Mouse (Mus musculus): ENCODE results near the gene Whrn.
A peak's percentile ranks its signal among the peaks of the same experiment; 100 is the strongest.

Whrn gene

DNA sequence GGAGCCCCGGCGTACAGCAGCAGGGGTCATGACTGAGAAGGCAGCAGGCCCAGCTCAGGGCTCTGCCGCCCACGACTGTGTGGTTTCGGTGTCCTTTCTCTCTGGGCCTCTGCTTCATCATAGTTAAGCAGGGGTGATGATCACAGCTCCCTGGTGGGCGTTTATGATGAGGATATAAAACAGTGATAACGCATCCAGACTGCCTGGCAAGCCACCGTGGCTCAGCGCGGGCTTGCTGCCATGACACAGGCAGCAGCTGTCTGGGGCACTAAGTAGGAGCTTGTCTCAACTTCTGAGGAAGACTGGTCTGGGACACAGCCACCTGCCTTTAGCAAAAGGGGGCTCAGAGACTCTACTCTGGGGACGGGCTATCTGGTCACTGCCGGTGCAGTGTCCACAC, 112.3 kb downstream of the Whrn start:
- DNase-seq (ENCODE audit: extremely low read depth, low read depth): no peak

DNA sequence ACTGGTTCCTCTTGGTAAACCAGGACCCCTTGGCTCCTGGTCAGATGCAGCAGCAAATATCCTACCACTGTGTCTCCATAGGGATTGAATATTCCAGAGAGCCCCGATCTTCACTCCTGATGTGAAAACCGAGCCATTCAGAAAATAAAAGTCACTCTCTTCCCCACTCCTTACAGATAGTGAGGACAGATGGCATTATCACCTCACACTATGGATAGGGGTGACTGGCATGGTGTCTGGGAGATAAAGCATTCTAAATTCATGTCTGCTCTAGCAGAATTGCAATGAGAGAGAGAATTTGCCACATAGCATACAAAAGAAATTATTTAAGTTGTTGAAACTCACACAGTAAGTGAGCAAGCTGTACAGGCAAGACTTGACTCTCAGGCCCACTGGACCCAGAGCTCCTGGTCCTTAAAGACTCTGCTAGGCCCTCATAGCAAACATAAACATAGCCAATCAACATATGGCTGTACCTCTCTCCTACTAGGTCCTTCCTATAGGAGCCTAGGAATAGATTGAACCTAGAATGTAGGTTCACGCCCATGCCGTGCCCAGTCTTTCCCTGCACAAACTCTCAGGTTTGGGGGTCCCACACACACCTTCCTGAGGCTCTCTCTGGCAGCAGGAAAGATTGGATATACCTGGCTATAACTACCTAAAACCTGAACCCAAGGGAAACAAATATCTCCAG, 113.0 kb downstream of the Whrn start:
- no peak for DNase-seq (ENCODE audit: extremely low read depth, low read depth)

DNA sequence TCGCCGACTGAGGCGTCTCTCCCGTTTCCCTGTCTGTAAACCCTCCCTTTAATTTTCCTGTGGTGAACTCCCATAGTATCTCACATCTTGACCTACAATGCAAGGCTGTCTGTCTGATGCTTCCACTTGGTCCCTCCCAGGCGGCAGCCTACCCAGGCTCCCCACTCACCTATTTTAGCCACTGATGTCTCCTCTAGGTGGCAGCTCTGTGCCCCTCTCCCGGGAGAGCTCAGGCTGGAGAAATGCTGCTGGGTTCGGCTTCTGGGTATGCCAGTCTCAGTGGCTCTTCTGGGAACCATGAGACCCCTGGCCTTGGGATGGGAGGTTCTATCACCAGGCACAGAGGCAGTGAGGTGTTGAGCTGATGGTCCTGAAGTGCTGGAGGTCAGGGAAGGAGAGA, 118.3 kb downstream of the Whrn start:
- no peak for DNase-seq (ENCODE audit: extremely low read depth, low read depth)

DNA sequence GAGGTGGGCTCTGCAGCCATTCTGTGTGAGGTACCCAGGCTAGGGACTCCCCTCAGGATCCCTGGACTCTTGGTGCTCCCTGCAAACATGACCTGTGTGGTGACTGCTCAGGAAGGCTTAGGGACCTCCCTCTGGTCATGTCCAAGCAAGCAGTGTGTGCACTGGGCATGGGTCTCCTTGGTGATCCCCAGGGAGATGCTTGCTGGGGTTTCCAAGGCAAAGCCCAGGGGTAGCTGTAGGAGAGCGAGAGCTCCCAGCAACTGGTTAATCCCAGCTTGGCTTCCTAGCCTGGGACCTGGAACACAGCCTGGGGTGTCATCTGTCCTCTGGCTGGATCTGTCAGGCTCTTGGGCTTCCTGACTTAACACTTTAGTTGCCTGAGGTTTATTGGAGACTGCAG, 120.4 kb downstream of the Whrn start:
- no peak for DNase-seq (ENCODE audit: extremely low read depth, low read depth)

DNA sequence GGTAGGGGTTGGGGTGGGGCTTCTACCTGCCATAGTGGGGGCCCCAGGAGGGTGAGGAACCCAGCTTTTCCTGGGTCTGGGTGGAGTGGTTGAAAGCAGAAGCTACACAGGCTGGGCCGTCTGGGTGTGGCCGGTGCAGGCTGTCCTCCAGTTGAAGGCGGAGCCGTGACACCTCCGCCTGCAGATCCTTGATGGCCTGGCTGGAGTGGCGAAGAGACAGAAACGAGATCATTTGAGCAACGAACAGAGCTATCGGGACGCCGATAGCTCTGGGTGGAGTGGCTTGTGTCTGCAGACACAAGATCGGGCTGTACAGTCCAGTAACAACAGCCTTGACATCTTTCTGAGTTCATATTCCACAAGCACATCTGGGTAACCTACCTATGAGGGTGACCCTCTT, 121.5 kb downstream of the Whrn start:
- peak; percentile 52 for DNase-seq (ENCODE audit: extremely low read depth, low read depth)

DNA sequence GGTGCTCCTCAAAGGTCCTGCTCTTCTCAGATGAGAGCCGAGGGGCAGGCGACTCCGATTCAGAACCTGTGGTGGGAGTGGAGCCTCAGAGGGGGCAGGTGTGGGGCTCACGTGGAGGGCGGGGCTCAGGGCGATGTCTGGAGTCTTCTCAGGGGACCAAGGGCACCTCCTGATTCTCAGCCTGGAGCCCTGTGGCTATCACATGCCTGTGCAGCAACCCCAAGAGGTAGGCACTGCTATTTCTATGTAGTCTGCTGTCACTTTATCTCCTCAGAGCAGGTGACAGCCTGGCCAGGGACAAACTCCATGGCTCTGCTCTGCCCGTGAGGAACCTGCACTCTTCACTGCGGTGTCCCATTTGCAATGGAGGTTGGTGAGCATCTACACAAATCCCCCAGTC, 122.4 kb downstream of the Whrn start:
- no peak for DNase-seq (ENCODE audit: extremely low read depth, low read depth)

DNA sequence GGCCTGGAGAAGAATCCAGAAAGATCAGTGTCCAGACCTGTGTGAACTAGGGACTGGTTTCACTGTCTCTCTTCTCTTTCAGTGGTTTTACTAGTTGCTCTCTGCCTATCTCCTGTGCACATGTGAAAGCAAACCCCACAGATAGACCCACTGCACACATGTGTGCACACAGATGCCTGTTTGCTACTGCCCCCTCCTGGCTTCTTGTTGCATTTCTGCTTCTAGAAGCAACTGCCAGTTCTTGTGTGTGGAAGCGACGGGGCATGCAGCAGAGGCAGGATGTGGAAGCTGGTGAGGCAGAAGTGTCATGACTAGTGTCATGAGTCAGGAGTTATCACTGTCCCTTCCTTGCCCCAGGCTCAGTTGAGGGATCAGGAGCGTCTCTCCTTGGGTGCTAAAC, 123.9 kb downstream of the Whrn start:
- peak; percentile 36 for DNase-seq (ENCODE audit: extremely low read depth, low read depth)

DNA sequence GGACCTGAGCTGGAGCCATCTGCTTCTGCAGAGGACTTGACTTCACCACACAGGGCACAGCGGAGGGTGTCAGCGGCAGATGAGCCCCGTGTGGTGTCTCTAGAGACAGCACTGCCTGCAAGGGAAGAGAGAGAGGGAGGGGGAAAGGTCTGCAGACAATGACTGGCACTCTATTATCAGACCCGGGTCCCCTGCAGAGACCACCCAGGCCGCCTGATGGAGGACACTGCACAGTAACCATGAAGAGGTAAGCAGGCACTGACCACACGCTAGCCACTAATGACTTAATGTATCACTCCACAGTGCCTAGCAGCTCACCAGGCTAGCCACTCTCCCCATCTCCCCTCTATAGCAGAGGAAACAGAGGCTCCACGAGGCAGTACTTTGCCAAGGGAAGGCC, 124.9 kb downstream of the Whrn start:
- DNase-seq (ENCODE audit: extremely low read depth, low read depth): no peak

DNA sequence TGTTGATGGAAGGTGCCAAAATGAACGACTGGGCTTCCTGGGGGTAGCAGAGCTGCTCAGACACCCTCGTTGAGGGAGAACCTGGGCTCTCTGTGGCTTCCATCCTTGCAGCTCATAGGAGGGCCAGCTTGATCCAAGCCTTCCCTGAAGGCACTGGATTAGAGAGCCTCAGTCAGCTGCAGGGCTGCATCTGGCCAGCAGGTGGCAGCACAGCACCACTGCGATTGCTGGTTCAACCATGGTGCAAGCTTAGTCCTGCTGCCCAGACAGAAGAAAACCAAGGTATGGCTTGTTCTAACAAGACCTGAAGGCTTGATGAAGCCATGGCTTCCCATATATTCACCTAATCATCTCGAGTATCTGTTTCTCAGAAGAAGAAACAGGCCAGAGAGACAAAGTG, 127.2 kb downstream of the Whrn start:
- DNase-seq (ENCODE audit: extremely low read depth, low read depth): peak; percentile 32
